Mouse (Mus musculus) left cerebral cortex, adult 9 months (tissue): ENCODE measurements at regions not wholly inside any gene's neighbourhood (a gene's known extent, or its start where the extent isn't known, plus 50 kb on each side); places are given as distances from the start of the nearest gene placed in this dataset.

Experiments
- DNase-seq, 2 experiments: peaks; one replicate each; pipeline ENCODE4 v3.0.0; 2022; ENCODE audit warnings: low spot score in 2 of 2

DNA sequence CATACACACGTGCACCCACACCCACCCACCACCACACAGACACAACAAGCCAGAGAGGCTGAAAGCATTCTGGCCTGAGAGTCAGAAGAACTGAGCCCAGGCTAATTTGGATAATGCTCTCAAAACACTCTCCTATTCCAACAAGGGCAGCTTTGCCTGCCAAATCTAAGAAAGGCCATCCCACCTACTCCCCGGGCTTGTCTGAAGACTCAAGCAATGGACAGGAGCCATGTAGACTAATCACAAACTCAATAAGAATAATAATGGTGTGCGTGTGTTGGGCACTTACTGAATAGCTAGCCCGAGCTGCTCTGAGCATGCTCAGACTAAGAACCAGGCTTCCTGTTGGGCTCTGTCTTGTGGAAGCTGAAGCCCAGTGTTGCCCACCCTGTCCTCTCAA, 108.8 kb upstream of the Tle3 start:
- no peak for DNase-seq

DNA sequence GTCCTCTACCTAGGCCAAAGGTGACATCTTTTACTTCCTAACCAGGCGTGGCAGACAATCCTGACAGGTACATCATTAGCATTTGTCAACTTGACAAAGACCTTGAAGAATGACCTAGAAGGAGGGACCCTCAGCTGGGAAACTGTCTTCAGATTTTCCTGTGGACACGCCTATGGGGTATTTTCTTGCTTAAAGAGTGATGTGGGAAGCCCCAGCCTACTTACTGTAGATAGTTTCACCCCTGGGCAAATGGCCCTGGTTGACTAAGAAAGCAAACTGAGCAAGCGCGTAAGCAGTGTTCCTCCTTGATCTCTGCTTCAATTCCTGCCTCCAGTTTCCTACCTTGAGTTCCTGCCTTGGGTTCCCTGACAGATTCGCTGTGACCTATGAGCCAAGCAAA, 106.7 kb upstream of the Tle3 start:
- DNase-seq = no peak

DNA sequence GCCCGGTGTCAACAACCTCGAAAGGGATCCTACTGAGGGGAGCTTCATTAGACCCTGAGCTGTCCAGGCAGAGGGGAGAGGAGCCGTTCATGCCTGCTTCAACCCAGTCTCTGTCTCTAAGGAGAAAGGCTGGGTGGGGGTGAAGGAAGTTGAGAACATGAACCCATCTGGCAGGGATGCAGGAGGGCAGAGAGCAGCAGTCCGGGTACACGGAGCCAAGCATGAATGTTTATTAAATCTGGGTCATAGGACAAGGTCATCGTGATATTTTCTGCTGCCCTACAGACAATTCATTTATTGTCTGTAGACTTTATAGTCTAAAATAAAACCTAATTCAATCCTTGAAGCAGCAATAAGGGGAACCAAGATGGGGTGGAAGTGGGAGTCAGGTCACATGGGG, 105.2 kb upstream of the Tle3 start:
- DNase-seq = no peak

DNA sequence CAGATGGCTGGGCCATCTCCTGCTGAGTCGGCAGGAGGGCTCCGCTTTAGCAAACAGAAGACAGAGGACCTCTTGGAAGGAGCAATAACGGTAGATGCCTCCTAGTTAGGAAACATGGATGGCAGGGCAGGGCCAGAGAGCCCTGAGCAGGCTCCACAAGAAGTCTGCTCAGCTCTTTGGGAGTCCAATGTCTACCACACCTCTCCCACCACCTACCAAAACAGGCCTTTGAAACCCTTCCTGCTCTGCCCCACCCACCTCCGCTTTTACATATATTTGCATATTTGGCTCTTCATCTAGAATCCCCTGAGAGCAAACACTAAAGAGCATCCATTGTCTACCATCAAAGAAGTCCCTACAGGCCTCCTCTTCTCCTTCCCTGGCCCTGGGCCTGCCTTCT, 104.6 kb upstream of the Tle3 start:
- no peak for DNase-seq

DNA sequence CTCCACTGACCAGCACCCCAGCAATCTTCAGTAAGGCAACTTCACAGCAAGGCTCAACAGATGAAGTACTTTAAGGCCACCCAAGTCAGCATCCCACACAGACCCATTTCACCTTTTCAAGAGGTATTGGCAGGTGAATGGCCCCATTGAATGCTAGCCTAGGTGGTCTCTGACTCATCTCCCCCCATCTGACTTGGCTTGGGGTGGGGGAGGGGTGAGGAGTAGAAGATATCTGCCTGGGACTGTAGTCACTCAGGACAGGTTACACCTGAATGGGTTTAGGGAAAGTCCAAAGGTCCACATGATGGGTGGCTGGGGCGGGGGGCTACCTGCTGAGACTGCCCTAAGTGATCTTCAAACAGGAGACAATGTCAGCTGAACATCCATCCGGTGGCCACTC, 104.0 kb upstream of the Tle3 start:
- no peak for DNase-seq

DNA sequence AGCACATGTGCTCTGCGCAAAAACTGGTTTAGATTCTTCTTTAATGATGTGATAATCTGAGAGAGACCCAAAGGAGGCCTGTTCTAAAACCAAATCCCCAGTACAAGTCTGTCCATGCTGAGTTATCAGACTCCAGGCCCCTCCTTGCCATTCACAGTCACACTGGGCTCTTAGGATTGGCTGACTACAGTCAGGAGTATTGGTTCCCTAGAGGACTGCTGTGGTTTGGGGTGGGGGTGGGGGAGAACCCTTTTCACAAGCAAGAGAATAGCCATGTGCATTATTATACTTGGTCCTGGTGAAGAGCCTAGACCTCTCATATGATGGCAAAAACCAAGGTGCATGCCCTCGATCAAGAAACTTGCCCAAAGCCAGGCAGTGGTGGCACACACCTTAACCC, 103.5 kb upstream of the Tle3 start:
- DNase-seq = no peak

DNA sequence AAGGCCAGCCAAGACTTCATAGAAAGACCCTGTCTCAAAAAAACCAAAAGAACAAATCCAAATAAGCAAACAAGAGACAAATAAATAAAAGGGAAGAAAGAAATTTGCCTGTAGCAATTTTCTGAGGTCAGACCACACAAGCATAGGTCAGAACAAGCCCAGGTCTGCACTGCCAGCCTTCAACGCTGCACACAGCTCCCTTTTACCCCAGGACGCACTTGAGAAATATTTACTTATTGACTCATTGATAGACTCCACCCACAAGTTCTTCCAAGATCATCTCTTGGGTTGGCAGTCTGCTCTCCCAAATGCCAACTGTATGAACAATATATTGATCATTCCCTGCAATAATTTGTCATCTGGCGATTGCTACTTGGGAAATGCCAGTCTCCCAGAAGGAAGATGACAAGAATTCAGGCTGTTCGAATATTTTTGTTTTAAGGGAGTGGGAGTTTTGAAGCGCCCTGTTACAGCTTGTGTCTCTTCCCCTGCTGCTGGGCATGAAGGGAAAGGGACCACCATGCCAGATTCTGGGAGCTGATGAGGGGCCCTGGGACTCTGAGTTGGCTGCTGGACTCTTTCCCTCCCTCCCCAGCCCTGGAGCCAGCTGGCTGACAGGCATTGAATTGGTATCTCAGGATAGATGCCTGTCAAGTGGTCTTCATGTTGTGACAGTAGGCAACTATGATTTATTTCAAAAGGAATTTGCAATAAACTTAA, 102.9 kb upstream of the Tle3 start:
- DNase-seq = no peak

DNA sequence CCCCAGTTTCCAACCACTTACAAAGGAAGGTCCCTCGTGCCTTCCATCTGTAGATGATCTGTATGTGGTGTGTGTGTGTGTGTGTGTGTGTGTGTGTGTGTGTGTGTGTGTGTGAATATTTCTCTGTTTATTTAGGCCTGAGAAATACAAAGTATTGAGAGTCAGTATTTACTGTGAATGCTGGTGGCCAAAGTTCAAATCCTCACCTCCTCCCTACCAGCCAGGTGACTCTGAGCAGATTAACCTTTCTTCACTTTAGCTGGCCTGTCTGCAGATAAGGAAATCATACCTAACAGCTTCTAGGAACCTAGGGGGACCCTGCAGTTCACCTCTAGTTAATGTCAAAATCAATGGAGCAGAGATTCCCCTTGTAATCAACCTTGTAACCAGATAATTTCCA, 100.9 kb upstream of the Tle3 start:
- no peak for DNase-seq

DNA sequence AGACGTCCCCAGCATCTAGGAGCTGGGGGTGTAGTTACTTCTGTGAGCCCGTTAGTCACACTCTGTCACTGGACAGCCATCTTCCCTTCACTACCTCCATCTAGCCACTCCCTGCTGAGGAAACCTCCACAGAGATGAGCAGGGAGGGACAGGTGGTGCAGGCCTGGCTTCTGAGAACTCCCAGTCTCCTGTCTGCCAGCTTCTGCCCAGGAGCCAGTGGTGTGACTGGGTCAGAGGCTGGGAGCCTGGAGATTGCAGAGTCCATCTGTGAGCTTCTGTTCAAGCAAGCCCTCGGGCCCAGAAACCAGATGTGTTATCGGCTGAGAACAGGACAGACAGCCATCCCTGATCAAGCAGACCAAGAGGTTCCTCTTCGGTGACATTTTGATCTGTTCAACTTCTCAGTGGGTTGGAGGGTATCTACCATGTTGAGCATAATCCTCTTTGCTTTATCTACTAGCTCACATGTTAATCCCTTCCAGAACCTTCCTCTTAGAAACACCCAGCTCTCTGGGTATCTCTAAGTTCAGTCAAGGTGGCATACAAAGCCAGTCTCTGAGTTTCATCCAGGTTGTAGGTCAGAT, 100.3 kb upstream of the Tle3 start:
- DNase-seq = no peak

DNA sequence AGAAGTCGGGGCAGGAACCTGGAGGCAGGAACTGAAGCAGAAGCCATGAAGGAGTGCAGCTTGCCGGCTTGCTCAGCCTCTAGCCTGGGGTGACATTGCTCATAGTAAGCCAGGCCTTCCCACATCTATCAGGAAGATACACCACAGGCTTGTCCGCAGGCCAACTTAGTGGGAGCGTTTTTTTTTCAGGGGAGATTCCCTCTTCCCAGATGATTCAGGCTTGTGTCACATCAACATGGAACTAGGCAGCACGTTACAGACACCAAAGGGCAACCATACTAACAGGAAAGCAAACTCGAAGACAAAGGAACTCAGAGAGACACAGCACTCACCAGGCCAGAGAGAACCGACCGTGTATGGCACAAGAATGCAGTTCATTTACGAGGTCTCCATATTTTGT, 98.1 kb upstream of the Tle3 start:
- DNase-seq = no peak

DNA sequence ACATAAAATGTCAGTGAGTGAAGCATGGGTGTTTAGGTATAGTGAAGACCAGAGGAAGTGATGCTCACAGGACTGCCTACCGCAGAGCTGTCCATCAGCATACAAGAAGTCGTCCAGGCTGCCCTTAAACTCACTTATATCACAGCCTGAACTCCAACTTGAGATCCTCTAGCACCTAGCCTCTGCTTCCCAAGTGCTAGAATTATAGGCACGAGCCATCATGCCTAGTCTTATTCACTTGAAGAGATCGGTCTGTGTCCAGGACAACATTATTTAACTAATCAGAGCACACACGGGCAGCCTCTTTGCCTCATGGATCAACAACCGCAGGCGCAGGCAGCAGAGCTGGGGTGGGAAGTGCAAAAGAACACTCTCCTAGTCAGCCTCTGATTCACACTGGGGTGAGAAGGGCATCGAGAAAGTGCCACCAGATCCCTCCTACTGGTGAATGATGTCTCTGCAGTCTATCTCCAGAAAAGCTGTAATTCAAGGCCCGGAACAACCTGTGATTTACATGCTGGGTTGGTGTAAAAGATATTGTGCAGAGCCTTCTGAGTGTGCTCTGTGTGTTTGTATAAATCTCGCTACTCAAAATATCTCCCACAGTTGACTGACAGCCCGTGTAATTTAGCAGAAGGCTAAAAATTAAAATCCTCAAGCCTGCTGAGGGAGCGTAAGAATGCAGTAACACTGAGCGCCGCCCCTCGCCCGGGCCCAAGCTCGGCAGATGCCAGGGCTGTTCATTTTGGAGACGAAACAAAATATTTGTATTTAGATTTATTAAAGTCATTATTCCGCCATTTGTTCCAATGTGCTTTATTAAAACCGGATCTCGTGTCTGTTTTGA, 94.6 kb upstream of the Tle3 start:
- DNase-seq = peak; percentile 53 to 66

DNA sequence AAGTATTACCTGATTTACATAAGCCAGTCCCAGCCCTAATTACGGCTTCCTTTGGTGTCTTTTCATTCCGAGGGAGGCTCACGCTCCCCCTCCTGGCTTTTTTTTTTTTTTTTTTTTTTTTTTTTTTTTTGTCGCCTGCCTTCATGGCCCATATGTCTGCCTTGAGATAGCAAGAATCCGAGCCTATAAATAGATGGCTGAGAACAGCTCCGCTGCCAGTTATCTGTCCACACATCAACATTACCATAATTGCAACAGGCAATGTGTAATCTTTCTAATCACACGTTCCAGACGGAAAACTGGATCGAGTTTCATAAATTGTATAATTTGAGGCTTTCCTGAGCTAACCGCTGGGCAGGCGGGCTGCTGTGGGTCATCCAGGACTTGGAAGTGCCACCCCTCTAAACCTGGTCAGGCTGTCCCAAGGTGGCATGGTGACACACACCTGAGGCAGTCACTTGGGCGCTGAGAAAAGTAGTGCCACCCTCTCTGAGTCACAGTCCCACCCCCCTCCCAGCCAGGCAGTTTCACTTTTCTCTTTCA, 93.9 kb upstream of the Tle3 start:
- DNase-seq = peak; percentile 57 to 59

DNA sequence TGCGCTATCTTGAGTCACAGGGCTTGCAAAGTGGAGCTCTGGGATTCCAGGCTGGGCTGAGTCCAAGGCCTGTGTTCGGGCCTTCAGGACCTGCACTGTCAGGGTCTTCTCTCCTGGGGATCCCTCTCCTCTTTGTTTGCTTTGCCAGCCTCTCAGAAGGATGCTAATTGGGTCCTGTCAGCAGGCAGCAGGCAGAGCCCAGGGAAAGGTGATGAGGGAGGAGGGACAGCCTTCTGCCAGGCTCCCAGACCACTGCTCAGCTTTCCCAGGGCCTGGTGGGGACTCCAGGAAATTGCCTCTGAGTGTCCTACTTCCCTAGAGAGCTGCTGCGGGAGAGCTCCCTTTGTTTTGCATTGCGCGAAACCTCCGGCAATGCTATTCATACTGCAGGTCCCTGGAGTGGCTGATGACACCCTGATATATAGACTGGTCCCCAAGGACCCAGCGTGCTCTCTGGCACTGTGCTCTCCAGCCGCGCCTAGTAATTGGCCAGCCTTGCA, 93.1 kb upstream of the Tle3 start:
- DNase-seq = no peak

DNA sequence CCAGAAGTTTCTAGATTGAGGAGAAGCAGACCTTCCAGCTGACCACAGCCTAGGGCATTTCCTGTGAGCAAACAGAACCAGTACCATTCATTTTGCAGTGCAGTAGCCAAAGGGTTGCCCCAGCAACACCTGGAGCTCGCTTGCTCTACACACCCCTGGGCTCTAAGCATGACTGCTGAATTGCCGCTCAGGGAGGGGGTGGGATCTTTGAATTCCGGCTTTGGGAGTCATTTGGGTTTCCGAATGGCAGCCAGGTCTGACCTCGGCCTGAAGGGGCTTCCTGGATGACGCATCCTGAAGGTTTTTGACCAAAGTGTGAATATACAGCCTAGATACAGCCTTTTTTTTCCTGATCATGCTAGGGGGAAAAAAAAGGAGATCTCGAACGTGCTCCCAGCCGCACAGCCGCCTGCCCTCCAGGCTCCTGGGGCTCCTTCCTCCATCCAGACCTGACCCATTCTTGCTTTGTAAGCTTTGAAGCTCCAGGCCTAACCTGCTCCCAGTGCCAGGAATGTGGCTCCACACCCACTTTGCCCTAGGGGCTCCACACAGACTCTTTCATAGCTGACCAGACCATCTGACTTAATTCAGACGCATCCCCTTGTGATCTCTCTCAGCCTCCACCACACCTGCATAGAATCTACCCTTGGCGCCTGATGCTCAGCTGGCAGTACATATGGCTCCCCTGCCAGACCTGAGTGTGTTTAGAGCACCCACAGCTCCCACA, 91.1 kb upstream of the Tle3 start:
- no peak for DNase-seq

DNA sequence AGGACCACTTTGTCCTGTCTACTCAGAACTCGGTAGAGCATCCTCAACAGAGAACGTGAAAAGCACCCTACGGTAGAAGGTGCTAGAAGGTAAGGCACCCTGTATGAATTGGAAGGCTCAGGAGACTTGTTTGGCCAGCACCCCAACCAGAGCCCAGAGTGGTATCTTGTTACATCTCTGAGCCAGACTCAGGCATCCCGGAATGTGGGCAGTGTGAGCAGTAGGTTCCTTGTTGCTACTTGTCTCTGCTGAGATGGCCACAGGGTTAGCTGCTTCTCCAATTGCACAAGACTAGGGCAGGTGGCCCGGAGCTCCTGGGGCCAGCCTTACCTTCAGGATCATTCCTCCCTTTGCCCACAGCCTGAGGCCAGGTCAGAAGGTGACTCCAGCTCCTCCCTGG, 88.9 kb upstream of the Tle3 start:
- no peak for DNase-seq

DNA sequence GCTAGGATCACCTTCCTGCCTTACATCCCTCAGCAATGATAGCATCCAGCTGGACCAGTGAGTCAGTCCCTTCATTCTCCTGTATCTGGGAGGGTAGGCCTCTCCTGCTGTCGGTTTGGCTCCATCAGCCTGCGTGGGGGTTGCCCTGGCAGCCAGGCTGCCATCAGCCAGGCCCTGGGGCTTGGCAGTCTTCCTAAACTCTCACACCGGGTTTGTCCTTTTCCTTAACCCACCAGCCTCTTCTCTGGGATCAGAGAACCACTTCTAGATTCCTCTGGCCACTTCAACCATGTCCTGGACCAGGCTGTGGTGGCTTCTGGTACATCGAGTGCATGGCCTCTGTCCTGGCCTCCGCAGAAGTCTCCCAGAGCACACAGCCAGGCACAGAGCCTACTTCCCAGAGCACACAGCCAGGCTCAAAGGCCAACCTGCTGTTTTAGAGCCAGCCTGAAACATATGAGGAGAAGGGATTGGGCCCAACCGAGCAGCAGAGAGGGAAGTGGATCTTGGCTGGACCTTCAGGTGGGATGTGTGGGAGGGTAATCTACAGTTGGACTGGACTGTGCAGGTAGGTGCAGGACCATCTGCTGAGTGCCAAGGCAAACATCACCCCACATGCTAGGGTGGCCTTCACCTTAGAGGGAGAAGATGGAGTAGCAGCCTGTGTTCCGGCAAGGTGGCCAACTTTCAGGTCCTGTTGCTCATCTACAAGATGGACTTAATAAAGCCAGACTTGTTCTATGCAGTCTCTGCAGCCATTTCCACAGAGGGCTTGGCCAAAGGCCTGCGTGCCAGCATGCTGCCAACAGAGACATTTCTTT, 87.8 kb upstream of the Tle3 start:
- no peak for DNase-seq

DNA sequence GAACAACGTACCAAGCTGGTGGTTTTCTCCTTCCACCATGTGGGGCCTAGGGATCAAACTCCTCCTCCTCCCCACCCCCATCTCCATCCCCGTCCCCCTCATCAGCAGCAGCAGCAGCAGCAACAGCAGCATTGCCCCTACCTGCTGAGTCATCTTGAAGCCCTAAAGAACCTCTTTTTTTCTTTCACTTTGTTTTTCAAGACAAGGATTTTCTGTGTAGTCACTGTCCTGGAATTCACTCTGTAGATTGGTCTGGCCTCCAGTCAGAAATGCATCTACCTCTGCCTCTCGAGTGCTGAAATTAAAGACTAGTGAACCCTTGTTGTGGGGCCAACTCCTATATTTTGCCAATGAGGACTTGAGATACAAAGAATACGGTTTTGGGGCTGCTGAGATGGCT, 85.6 kb upstream of the Tle3 start:
- DNase-seq = no peak

DNA sequence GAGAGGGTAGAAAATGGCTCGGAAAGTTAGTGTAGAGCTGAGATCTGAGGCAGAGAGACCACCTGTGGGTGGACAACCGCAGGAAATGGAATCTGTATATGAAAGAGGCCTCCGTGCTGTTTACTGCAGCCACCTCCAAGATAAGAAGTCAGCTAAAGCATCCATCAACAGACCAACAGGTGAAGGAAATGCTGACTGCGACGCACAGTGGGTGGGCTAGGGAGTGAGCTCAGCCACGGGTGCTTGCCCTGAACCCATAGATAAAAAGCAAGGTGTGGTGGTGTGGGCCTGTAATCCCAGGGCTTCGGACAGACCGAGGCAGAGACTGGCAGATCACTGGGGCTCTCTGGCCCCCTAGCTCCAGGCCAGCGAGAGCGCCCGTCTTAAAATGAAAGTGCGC, 83.0 kb upstream of the Tle3 start:
- no peak for DNase-seq

DNA sequence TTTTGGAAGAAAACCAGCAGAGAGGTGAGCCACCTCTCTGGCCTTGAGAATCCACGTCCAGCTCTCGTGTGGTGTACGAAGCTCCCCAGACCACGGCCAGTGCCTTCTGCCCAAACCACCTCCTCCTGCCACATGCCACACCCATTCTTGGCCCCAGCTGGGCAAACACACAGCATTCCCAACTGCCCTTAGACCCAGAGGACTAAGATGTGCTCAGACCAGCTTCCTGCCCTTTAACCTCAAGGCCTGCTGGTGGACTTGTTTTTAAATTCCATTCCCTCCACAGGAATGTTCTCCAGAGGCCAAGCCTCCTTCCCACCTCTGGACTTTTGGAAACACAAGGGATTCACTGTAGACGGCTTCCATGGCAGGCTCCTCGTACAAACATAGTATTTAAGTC, 82.5 kb upstream of the Tle3 start:
- no peak for DNase-seq

DNA sequence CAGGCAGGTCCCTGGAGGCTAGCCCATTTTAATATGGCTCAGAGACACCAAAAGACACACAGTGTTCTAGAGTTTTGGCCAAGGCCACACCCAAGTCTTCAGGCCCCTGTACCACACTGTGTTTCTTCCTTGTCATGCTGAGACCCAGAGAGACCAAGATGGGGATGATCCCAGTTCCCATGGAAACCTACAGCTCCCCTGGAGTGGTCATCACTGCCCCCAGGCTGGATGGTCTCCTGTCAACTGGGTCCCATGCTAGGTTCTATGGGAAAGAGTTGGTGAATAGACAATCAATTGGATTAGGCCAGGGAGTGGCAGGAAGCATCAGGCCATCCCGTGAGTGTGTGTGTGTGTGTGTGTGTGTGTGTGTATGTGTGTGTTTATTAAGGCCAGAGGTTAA, 80.5 kb upstream of the Tle3 start:
- DNase-seq = no peak

DNA sequence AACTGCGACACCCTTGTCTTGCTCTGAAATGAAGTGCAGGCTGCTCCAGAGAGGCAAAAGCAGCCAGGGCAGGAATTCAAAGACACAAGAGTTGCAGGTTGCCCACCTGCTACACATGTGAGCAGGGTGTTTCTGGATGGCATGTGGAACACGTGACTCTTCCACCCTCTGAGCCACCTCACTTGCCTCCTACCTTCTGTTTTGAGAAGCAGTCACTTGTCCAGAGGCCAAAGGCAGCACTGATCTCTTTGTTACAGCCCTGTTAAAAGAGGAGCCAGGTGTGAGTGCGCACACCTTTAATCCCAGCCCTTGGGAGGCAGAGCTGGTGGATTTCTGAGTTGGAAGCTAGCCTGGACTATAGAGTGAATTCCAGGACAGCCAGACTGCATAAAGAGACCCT, 79.7 kb upstream of the Tle3 start:
- DNase-seq = no peak
